Mouse (Mus musculus): Measurements from ENCODE around the gene Dnah3. TPM values are rescaled to one million over a fixed set of nuclear protein-coding genes. Genes with fewer than 3 reads are reported as not detected.

Dnah3 gene
- total RNA-seq, 2 experiments from 2014 or later, result 0.09 to 0.26 TPM

DNA sequence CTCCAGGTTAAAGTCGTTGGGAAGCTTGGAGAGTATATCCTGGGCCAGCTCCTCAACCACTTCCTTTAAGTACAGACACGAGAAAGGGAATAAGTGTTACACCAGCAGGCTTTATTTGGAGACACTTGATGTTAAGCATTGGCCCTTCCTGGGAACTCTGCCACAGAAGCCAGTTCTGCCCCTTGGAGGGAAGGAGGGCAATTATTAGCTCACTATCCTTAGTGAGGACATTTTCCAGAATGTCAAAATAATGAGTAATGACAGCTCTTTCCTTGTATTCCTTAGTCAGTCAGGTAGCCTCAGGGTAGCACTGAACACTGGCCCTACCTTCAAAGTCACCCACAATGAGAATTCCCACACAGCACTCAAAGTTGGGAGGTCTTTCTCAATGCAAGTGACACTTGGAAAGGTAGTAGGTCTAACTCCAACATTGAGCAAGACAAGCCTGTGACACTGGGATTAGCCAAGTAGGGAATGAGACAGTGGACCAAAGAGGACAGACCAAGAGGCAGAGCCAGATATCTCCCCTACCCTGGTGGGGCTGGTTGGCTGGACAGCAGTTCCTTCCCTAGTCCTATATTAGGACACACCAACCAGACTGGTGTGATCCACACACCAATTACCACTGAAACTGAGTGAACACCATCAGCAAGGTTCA is 166.2 kb downstream of the Dnah3 start:
- no peak overlapping the region for H3K27ac ChIP-seq
- no peak for DNase-seq (ENCODE audit: extremely low spot score in 1 of 2, low spot score in 2 of 2)
- H3K4me3 ChIP-seq, result no peak overlapping the region
- TF ChIP-seq CTCF (IDR thresholded peaks at IDR 0.05), result no peak
- intact Hi-C loops (cut with DNase I), result no loop called here

DNA sequence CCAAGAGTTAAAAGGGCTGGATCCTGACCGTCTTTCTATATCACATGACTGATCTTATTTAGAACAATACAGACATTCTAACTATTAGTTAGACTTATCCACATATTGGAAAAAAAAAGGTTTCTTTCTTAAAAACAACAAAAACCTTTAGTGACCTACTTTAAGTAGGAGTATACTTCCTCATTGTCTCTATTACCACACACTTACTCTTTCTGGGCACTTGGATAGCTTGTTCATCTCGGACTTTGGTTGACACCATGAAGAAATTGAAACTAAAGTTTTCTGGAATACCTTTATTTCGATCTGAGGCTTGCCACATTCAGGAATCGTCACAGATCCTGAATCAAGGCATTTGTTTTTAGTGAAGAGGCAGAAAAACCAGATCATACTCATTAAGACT is 174.0 kb downstream of the Dnah3 start:
- intact Hi-C loops (cut with DNase I), result no loop called here
- no peak for DNase-seq (ENCODE audit: extremely low spot score in 1 of 2, low spot score in 2 of 2)
- Histone ChIP-seq H3K27ac (no peak overlapping the region), H3K4me3 (no peak overlapping the region)
- TF ChIP-seq CTCF (IDR thresholded peaks at IDR 0.05), result no peak

DNA sequence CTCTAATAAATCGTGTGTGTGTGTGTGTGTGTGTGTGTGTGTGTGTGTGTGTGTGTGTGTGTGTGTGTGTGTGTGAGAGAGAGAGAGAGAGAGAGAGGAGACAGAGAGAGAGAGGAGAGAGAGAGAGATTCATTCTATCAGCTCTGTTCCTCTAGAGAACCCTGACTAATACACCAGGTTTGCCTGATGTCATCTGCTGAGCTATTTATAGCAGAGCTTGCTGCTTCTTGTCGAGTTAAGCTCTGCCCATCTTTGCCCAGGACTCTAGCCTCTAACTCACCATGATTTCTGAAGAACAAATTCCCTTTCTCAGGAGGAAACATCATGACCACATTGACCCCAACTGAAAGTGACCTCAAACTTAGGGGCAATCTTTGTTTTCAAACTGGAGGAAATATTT is 174.6 kb downstream of the Dnah3 start:
- intact Hi-C loops (cut with DNase I), result no loop called here
- Histone ChIP-seq H3K27ac (no peak overlapping the region), H3K4me3 (no peak overlapping the region)
- no peak for TF ChIP-seq CTCF (IDR thresholded peaks at IDR 0.05)
- no peak for DNase-seq (ENCODE audit: extremely low spot score in 1 of 2, low spot score in 2 of 2)

DNA sequence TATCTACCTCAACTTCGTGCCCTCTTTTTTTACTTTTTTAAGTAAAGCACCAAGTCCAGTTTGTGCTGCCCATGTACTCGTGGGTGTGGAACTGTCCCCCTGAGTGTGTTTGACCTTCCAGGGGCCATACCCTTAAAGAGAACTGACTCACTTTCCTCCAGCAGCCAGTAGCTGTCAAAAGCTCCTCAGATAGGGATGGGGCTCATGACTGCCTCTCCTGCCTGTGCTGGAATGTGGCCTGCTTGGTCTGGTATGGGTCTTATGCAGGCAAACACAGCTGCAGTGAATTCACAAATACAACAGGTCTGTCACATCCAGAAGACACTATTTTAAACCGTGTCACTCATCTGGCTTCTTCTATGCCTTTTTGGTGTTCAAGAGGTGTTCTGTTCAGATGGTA is 183.4 kb downstream of the Dnah3 start:
- H3K27ac ChIP-seq, result no peak overlapping the region
- intact Hi-C loops (cut with DNase I), result no loop called here
- no peak for TF ChIP-seq CTCF (IDR thresholded peaks at IDR 0.05)

DNA sequence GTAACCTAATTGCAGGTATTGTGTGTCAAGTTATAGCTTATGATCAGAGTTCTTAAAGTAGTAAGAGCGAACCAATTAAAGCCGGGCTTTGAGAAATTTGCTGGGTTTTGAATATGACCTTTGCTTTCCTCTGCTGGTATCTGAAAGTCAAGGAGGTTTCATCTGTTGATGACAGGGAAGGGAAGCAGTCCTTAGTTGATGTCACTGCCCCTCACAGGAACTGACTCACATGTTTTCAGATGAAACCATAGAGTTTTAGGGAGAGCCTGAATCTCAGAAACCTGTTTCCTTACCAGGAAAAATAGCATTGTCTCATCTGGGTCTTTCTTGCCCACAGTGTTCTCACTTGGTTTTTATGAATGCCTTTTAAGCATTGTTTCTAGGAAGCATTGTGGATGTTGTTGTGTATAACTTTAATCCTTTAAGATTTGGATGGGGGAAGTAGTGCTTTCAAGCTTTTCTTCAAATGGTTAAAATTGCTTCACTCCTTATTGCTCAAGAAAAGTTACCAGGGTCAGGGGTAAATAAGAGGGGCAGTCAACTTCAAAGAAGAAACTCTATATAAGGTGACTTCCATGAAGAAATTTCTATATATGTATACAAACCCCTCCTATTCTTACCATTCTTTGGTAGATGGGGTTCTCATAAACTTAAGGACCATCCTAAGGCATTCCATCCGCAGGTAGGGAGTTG is 188.4 kb downstream of the Dnah3 start:
- Histone ChIP-seq H3K27ac (no peak overlapping the region), H3K4me3 (no peak overlapping the region)
- intact Hi-C loops (cut with DNase I), result no loop called here
- TF ChIP-seq CTCF (IDR thresholded peaks at IDR 0.05), result no peak
- no peak for DNase-seq (ENCODE audit: extremely low spot score in 1 of 2, low spot score in 2 of 2)

More for the DNA sequence above, 183.4 kb downstream of the Dnah3 start:
- no peak overlapping the region for H3K4me3 ChIP-seq
- DNase-seq (ENCODE audit: extremely low spot score in 1 of 2, low spot score in 2 of 2), result no peak

DNA sequence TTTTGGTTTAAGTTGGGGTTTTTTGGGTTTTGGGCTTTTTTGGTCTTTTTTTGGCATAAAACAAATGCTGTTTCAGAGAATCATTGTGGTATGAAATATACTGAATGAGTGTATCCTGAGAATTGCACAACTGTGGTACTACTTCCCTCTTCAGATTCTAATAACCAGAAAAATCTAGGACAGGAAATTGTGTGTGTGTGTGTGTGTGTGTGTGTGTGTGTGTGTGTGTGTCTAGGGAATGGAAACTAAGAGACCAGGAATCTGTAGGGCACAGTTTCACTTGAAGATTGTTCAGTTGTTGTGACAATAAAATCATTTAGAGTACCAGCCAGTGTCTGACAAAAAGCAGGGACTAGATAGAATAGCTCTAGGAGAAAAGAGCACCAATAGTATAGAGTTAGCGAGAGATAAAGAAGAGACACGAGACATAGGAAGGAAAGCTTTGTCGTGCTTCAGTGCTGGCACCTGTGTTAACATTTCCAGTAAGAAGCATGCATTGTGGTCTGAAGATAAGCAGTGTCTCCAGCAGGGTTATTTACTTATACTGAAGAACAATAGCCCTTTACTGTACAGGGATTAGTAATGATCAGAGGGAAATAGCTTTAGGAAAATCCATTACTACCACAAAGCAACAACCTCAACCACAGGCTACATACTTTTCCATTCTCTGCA is 195.6 kb downstream of the Dnah3 start:
- H3K27ac ChIP-seq, result peak overlapping the region; percentile 61; the same call in 1 of the 2 replicates
- no peak for TF ChIP-seq CTCF (IDR thresholded peaks at IDR 0.05)
- no peak for DNase-seq (ENCODE audit: extremely low spot score in 1 of 2, low spot score in 2 of 2)
- intact Hi-C loops (cut with DNase I), result loop anchor here (5.0 kb wide), 2 partner anchors 177 to 203 kb away; partner anchors contain the start of genes Thumpd1 and Tmem159
- no peak overlapping the region for H3K4me3 ChIP-seq

DNA sequence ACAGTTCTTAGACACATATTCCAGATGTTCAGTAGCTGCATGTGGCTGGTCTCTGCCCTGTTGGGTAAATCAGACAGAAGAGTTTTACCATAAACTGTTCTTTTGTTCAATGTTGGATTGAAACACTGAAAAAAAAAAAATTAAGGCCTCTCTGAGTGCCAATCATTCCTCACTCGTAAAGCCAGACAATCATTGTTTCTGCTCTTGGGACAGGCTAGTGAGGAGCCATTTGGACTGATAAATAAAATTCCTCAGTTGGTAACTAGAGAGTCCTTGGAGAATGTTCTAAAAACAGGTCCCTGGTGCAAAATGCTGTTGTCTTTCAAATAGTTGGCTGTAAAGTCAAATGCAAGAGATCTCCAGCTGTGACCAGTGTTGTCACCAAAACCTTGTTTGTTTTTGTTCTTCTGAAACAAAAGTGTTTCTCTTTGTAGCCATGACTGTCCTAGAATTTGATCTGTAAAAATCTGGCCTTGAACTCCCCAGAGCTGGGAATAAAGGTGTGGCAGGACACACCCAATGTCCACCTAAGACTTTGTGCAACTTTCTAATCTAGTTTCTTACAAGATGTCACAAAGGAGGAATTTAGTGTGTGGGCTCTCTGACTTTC is 196.7 kb downstream of the Dnah3 start:
- no peak overlapping the region for H3K4me3 ChIP-seq
- no peak for DNase-seq (ENCODE audit: extremely low spot score in 1 of 2, low spot score in 2 of 2)
- intact Hi-C loops (cut with DNase I), result loop anchor here (5.0 kb wide), 2 partner anchors 176 to 204 kb away; partner anchors contain the start of genes Thumpd1 and Tmem159
- no peak for TF ChIP-seq CTCF (IDR thresholded peaks at IDR 0.05)
- peak overlapping the region; percentile 61; the same call in 1 of the 2 replicates for H3K27ac ChIP-seq

DNA sequence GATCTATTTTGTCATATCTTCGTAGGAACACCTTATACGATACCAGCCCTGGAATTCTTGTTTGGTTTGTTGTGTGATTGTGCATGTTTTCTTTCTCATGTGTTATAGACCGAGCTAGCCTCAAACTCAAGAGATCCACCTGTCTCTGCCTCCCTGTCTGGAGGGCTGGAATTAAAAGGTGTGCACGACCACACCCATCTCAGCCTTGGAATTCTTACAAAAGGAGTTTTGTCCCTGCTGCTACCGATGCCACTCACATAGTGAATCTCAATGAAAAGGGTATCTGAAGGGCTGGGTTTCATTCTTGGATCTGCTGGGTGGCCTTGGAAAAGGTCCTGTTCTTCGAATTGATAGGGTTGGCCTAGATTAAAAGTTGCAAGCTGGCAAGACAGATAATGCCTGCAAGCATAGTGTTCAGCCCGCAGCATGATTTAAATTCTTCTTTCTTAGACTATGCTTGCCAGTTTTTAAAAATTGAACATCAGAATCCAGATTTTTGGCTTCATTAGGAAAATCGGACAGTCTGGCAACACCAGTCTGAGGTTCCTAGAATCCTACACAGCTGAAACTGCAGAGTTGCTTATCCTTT is 197.5 kb downstream of the Dnah3 start:
- Histone ChIP-seq H3K4me3 (no peak overlapping the region), H3K27ac (no peak overlapping the region; the same call in 1 of the 2 replicates)
- intact Hi-C loops (cut with DNase I), result loop anchor here (5.0 kb wide), 2 partner anchors 175 to 205 kb away; partner anchors contain the start of genes Thumpd1 and Tmem159
- no peak for DNase-seq (ENCODE audit: extremely low spot score in 1 of 2, low spot score in 2 of 2)
- no peak for TF ChIP-seq CTCF (IDR thresholded peaks at IDR 0.05)

DNA sequence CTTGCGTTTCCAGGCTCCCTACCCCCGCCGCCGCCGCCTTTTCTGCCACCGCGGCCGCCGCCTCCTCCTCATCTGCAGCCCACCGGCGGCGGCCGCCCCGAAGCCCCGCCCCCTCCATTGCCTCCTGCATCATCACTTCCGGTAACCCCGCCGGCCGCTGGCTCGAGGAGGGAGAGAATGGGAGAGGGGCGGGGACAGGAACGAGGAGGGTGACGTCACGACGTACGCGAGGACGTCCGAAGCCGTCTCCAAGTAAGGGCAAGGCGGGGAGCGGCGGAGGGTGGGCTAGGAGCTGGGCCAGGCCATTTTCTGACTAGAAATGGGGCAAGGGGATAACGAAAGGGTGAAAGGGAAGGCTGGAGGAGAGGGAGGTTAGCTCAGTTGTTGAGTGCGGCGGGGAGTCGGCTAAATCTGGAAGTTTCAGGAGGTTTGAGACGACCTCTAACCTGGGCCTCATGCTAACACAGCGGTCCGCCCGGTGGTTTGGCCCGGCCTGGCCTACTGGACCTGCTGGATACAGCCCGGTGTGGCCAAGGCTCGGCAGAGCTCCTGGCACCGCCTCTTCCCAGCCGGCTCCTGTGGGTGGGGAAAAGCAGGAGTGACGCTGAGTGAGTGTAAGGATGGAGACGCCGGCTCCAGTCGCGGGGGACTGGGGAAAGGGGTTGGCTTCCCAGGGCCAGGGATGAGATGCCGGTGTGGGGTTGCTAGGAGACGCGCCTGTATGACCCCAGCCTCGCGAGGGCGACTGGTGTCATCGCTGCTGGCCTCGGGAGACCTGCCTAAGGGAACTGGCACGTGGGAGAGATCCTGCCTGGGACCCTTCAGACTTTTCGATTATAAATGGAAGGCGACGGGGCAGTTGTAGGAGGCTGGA is 199.2 kb downstream of the Dnah3 start, which contains the start of the genes Lyrm1 and Dcun1d3:
Lyrm1 (plus strand) TSS at position 223 of the 874 bp plus-strand sequence.
Dcun1d3 (minus strand) TSS at position 660 of the 874 bp plus-strand sequence.
- Histone ChIP-seq H3K4me3 (peak within 1 kb of the TSS; percentile 62), H3K27ac (peak within 1 kb of the TSS; percentile 100)
- TF ChIP-seq CTCF (IDR thresholded peaks at IDR 0.05), result no peak
- intact Hi-C loops (cut with DNase I), result loop anchor here (2.0 to 5.0 kb wide), 3 partner anchors 103 to 206 kb away; partner anchors contain the start of genes Thumpd1 and Tmem159
- peak; percentile 96 to 98 for DNase-seq (ENCODE audit: extremely low spot score in 1 of 2, low spot score in 2 of 2)

DNA sequence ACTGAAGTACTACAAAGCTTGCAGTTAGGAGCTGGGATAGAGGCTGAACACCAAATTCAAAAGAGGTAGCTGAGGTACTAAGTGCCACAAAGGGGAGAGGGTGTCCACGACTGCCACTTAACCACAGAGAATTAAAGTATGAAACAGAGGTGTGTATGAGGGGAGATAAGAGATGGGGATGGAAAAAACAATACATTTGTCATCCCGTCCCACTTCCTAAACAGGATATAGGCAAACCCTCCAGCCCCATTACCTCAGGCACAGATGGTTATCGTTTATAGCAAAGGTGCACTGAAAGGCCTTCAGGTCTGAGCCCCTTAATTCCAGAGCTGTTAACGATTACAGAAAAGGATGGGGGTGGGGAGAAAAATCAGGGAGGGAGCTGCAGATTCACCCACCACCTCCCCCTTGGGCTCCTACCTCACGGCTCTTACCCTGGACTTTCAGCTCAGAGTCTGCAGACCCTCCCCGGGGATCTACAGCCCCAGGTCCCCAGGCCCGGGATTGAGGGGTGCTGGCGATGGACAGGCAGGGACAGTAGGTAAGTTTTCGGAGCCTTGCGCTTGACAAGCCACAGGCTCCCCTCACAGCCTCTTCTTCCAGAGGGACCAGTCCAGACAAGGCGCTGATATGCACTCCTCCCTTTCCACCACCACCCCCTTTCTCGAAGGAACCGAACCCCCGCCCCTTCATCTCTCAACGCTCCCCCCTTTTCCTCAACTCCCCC is 200.1 kb downstream of the Dnah3 start:
- no peak for TF ChIP-seq CTCF (IDR thresholded peaks at IDR 0.05)
- Histone ChIP-seq H3K27ac (peak overlapping the region; percentile 100), H3K4me3 (peak overlapping the region; percentile 62)
- intact Hi-C loops (cut with DNase I), result loop anchor here (2.0 to 5.0 kb wide), 3 partner anchors 102 to 207 kb away; partner anchors contain the start of genes Thumpd1 and Tmem159
- DNase-seq (ENCODE audit: extremely low spot score in 1 of 2, low spot score in 2 of 2), result no peak

Data from left cerebral cortex, adult 2 months (tissue).